ENCODE assay signal across 8 mouse cellular contexts in genomic region chr7:101301881-101302456, GRCm38 (mm10). TPM values are rescaled to one million over a fixed set of nuclear protein-coding genes. Genes with fewer than 3 reads are reported as not detected.
DNase-seq lines count a peak whose midpoint lies in the region; ATAC-seq and TF ChIP-seq lines count a peak whose summit lies in the region.

Gene Atg16l2, minus strand, starts transcription at chr7:101302251.

- H3K9ac ChIP-seq in embryonic facial prominence, embryonic 15.5 days: peak within 1 kb of the TSS; percentile 44
- peak within 1 kb of the TSS; percentile 66 for H3K9ac ChIP-seq in limb, embryonic 14.5 days (ENCODE audit: low read depth, low read length, severe bottlenecking)
- peak within 1 kb of the TSS; percentile 57 for H3K9ac ChIP-seq in midbrain, postnatal 0 days (replicated peaks; ENCODE audit: low read length, poor library complexity, severe bottlenecking)

- H3K36me3 ChIP-seq in embryonic facial prominence, embryonic 15.5 days: no peaks in the 10 kb centered on the region
- no peaks in the 10 kb centered on the region for H3K36me3 ChIP-seq in limb, embryonic 14.5 days (ENCODE audit: control insufficient read depth, insufficient read depth, low read length)
- H3K36me3 ChIP-seq in midbrain, postnatal 0 days (ENCODE audit: insufficient read depth, low read length): no peaks in the 10 kb centered on the region

- WGBS in bone marrow, adult 2 months: under 1% methylated on average over 39 of the region's 39 CpGs
- under 1% methylated on average over 39 of the region's 39 CpGs for WGBS in embryonic facial prominence, embryonic 15.5 days
- WGBS in limb, embryonic 14.5 days: under 1% methylated on average over 24 of the region's 39 CpGs
- WGBS in midbrain, postnatal 0 days: under 1% methylated on average over 39 of the region's 39 CpGs

- H3K4me2 ChIP-seq in embryonic facial prominence, embryonic 15.5 days (replicated peaks): peak within 1 kb of the TSS; percentile 79
- peak within 1 kb of the TSS; percentile 88 for H3K4me2 ChIP-seq in limb, embryonic 14.5 days (replicated peaks; ENCODE audit: low read depth, low read length, severe bottlenecking)
- H3K4me2 ChIP-seq in midbrain, postnatal 0 days (ENCODE audit: low read depth, low read length, poor library complexity, severe bottlenecking): peak within 1 kb of the TSS; percentile 92

- peaks cover 3% of the 10 kb centered on the region for H3K27me3 ChIP-seq in embryonic facial prominence, embryonic 15.5 days
- no peaks in the 10 kb centered on the region for H3K27me3 ChIP-seq in limb, embryonic 14.5 days (ENCODE audit: control insufficient read depth, insufficient read depth, low read length)
- peaks cover 3% of the 10 kb centered on the region; the same call in 1 of the 2 replicates for H3K27me3 ChIP-seq in midbrain, postnatal 0 days (ENCODE audit: insufficient read depth, low read length)

- no peak; the same call in 1 of the 2 replicates for TF ChIP-seq CTCF in bone marrow, adult 2 months (IDR thresholded peaks at IDR 0.05; ENCODE audit: control insufficient read depth, insufficient read depth, low read length)
- TF ChIP-seq CTCF in midbrain, postnatal 0 days (IDR thresholded peaks at IDR 0.05): peak; percentile 64

- no peak; the same call in 1 of the 2 replicates for TF ChIP-seq POLR2A in bone marrow, adult 2 months (IDR thresholded peaks at IDR 0.05; ENCODE audit: borderline replicate concordance, control insufficient read depth, low read depth, low read length)
- TF ChIP-seq POLR2A in limb, embryonic 14.5 days (IDR thresholded peaks at IDR 0.05; ENCODE audit: borderline replicate concordance, extremely low read depth, insufficient read depth, insufficient read length): 0 out of 2 replicates have a peak, but pooled peaks have one; percentile 42

- H3K9me3 ChIP-seq in embryonic facial prominence, embryonic 15.5 days (replicated peaks): no peaks in the 10 kb centered on the region
- no peaks in the 10 kb centered on the region for H3K9me3 ChIP-seq in limb, embryonic 14.5 days (ENCODE audit: control insufficient read depth, low read length)
- H3K9me3 ChIP-seq in midbrain, postnatal 0 days (ENCODE audit: low read length): no peaks in the 10 kb centered on the region

- H3K4me3 ChIP-seq in bone marrow, adult 2 months (replicated peaks; ENCODE audit: control insufficient read depth, low read depth, low read length): peak within 1 kb of the TSS; percentile 80
- peak within 1 kb of the TSS; percentile 73 for H3K4me3 ChIP-seq in embryonic facial prominence, embryonic 15.5 days (replicated peaks)
- peak within 1 kb of the TSS; percentile 76 for H3K4me3 ChIP-seq in limb, embryonic 14.5 days (replicated peaks; ENCODE audit: low read length)
- H3K4me3 ChIP-seq in midbrain, postnatal 0 days (ENCODE audit: low read depth, low read length): peak within 1 kb of the TSS; percentile 55

- peak; percentile 93 for ATAC-seq in embryonic facial prominence, embryonic 15.5 days (ENCODE audit: insufficient number of reproducible peaks, low FRiP score, low TSS enrichment, low read depth)
- ATAC-seq in limb, embryonic 14.5 days (ENCODE audit: low FRiP score, low read depth): peak; percentile 93
- ATAC-seq in midbrain, postnatal 0 days (ENCODE audit: low FRiP score): peak; percentile 93

- peaks cover 2% of the 10 kb centered on the region; the same call in 1 of the 2 replicates for H3K4me1 ChIP-seq in bone marrow, adult 2 months (ENCODE audit: control insufficient read depth, insufficient read depth, low read length)
- peaks cover 28% of the 10 kb centered on the region for H3K4me1 ChIP-seq in embryonic facial prominence, embryonic 15.5 days
- peaks cover 10% of the 10 kb centered on the region for H3K4me1 ChIP-seq in limb, embryonic 14.5 days (ENCODE audit: control insufficient read depth, insufficient read depth, low read length)
- H3K4me1 ChIP-seq in midbrain, postnatal 0 days (ENCODE audit: insufficient read depth, low read length): peaks cover 6% of the 10 kb centered on the region; the same call in 1 of the 2 replicates

- peak; percentile 92 for DNase-seq in 416B (ENCODE audit: low read depth)
- peak; percentile 93 for DNase-seq in heart, adult 8-10 months (ENCODE audit: low spot score)
- DNase-seq in kidney, adult 9 months: peak; percentile 94
- DNase-seq in limb, embryonic 14.5 days (ENCODE audit: low spot score): peak; percentile 83
- DNase-seq in midbrain, postnatal 0 days (ENCODE audit: low spot score): peak; percentile 91
- peak; percentile 87 to 88 for DNase-seq in spleen, postnatal 14 days (ENCODE audit: low spot score in 2 of 2)

- H3K27ac ChIP-seq in bone marrow, adult 2 months (ENCODE audit: control insufficient read depth, insufficient read depth, low read depth, low read length, poor library complexity): peak within 1 kb of the TSS; percentile 80
- peak within 1 kb of the TSS; percentile 77 for H3K27ac ChIP-seq in embryonic facial prominence, embryonic 15.5 days (replicated peaks)
- H3K27ac ChIP-seq in limb, embryonic 14.5 days (replicated peaks; ENCODE audit: low read depth, low read length): peak within 1 kb of the TSS; percentile 52; the same call in 1 of the 2 replicates
- H3K27ac ChIP-seq in midbrain, postnatal 0 days (ENCODE audit: low read depth, low read length): peak within 1 kb of the TSS; percentile 60

RNA-seq across cellular contexts. Expression of gene Atg16l2, which starts in this region (rescaled TPM):
- polyA plus RNA-seq in bone marrow, adult 2 months (2011; ENCODE audit: insufficient read depth, insufficient read length, low replicate concordance, missing spikeins): 28.2 and 38.6 TPM in 2 replicates
- polyA plus RNA-seq in embryonic facial prominence, embryonic 15.5 days (2015; fragmentation: Nextera tagmentation; extraction: Ambion mirVana): 20.4 and 21.5 TPM in 2 replicates
- total RNA-seq in heart, adult 8-10 months (2022): 10 to 100 TPM in 2 of 4 experiments, 1 to 10 TPM in 2; 5.7 to 12.3 (median 9.3) TPM
- polyA plus RNA-seq in limb, embryonic 14.5 days (2012; rRNA removed): 31.1 and 35.2 TPM in 2 replicates
- polyA plus RNA-seq in limb, embryonic 14.5 days (2014; fragmentation: Nextera tagmentation; extraction: Ambion mirVana): 14.5 and 17.0 TPM in 2 replicates
- total RNA-seq in midbrain, postnatal 0 days (2014; rRNA removed): 17.0 and 31.5 TPM in 2 replicates
- 22.4 and 22.6 TPM in 2 replicates for polyA plus RNA-seq in midbrain, postnatal 0 days (2015; fragmentation: Nextera tagmentation; extraction: Ambion mirVana)

Comparison
In these comparisons a context has a peak if more than half of its experiments do, and no peak if none do; other contexts are left out.
1. Peak in every context shown above with its lines: DNase-seq, ATAC-seq, H3K4me3 ChIP-seq and H3K27ac ChIP-seq.